Comparison of ENCODE assay signal across 10 mouse cellular contexts in genomic region chr15:8633375-8633774, GRCm38 (mm10).
DNase-seq lines count a peak whose midpoint lies in the region; ATAC-seq and TF ChIP-seq lines count a peak whose summit lies in the region.
"Had no signal": no experiment of that assay in that cellular context is flagged by ENCODE, and none has a peak within 500 bp of the region (broad histone marks: within the 10 kb centered on the region; RNA-seq: fewer than 3 reads in every experiment).

No protein-coding gene starts in this region.

- peak; percentile 68 to 79 for DNase-seq in adrenal gland, postnatal 36 days
- DNase-seq in frontal cortex, postnatal 10 days (ENCODE audit: low spot score in 2 of 2), result peak; percentile 25 to 39
- peak; percentile 60 for DNase-seq in left cerebral cortex, postnatal 4 days
- DNase-seq in right cerebral cortex, adult 2 months (ENCODE audit: low spot score in 2 of 2), result peak; percentile 65 to 66
- DNase-seq in ovary, postnatal 10 days (ENCODE audit: low spot score), result no peak

- no peak overlapping the region for H3K4me2 ChIP-seq in intestine, postnatal 0 days (replicated peaks; ENCODE audit: low read depth)
- H3K4me2 ChIP-seq in intestine, embryonic 15.5 days (replicated peaks), result no peak overlapping the region
- H3K4me2 ChIP-seq: limb, embryonic 13.5 days; stomach, embryonic 15.5 days had no signal

- H3K36me3 ChIP-seq in intestine, postnatal 0 days (ENCODE audit: control insufficient read depth, insufficient read depth), result no peaks in the 10 kb centered on the region
- H3K36me3 ChIP-seq in intestine, embryonic 15.5 days, result no peaks in the 10 kb centered on the region
- H3K36me3 ChIP-seq in E14TG2a.4 (ENCODE audit: insufficient read depth, low read length), result peaks cover 9% of the 10 kb centered on the region
- H3K36me3 ChIP-seq: stomach, embryonic 15.5 days had no signal

- intact Hi-C loops in left cerebral cortex, postnatal 4 days (cut with DNase I), result loop anchor here (5.0 kb wide), 1 partner anchor 79 kb away; the partner anchor contains the start of gene Slc1a3

- peaks cover 8% of the 10 kb centered on the region; the same call in 1 of the 2 replicates for H3K27me3 ChIP-seq in intestine, postnatal 0 days (replicated peaks; ENCODE audit: control insufficient read depth, insufficient read depth, low read length)
- no peaks in the 10 kb centered on the region for H3K27me3 ChIP-seq in intestine, embryonic 15.5 days (replicated peaks)
- peaks cover 13% of the 10 kb centered on the region for H3K27me3 ChIP-seq in E14TG2a.4 (ENCODE audit: insufficient read depth, low read length)
- H3K27me3 ChIP-seq: limb, embryonic 13.5 days; stomach, embryonic 15.5 days had no signal

- H3K27ac ChIP-seq in intestine, postnatal 0 days (ENCODE audit: low read depth, low read length), result no peak overlapping the region
- H3K27ac ChIP-seq in intestine, embryonic 15.5 days, result no peak overlapping the region
- H3K27ac ChIP-seq: limb, embryonic 13.5 days; stomach, embryonic 15.5 days had no signal

- no peaks in the 10 kb centered on the region for H3K4me1 ChIP-seq in intestine, postnatal 0 days (replicated peaks; ENCODE audit: control insufficient read depth, insufficient read depth, low read length)
- H3K4me1 ChIP-seq in intestine, embryonic 15.5 days (replicated peaks), result peaks cover 6% of the 10 kb centered on the region; the same call in 1 of the 2 replicates
- H3K4me1 ChIP-seq in E14TG2a.4 (replicated peaks; ENCODE audit: low read depth, low read length), result peaks cover 17% of the 10 kb centered on the region; the same call in 1 of the 2 replicates
- H3K4me1 ChIP-seq: stomach, embryonic 15.5 days had no signal

- WGBS in intestine, postnatal 0 days, result 65% methylated on average over 6 of the region's 6 CpGs
- WGBS in intestine, embryonic 15.5 days, result 65% methylated on average over 6 of the region's 6 CpGs

- H3K9me3 ChIP-seq in intestine, postnatal 0 days (ENCODE audit: control insufficient read depth), result no peaks in the 10 kb centered on the region
- H3K9me3 ChIP-seq in intestine, embryonic 15.5 days, result no peaks in the 10 kb centered on the region
- H3K9me3 ChIP-seq in E14TG2a.4 (ENCODE audit: low read length), result peaks cover 6% of the 10 kb centered on the region; the same call in 1 of the 2 replicates
- H3K9me3 ChIP-seq: limb, embryonic 13.5 days; stomach, embryonic 15.5 days had no signal

- H3K9ac ChIP-seq in intestine, postnatal 0 days (ENCODE audit: low read depth, low read length), result no peak overlapping the region
- H3K9ac ChIP-seq in intestine, embryonic 15.5 days, result no peak overlapping the region
- H3K9ac ChIP-seq: limb, embryonic 13.5 days; stomach, embryonic 15.5 days had no signal

- ATAC-seq in intestine, postnatal 0 days, result no peak
- no peak for ATAC-seq in intestine, embryonic 15.5 days

- peak; percentile 74 for TF ChIP-seq CTCF in intestine, postnatal 0 days (IDR thresholded peaks at IDR 0.05; ENCODE audit: low read depth)
- peak; percentile 90 for TF ChIP-seq CTCF in E14TG2a.4 (conservative IDR thresholded peaks at IDR 0.05; ENCODE audit: low read length)

- no peak overlapping the region for H3K4me3 ChIP-seq in intestine, postnatal 0 days (ENCODE audit: low read depth, low read length)
- no peak overlapping the region for H3K4me3 ChIP-seq in intestine, embryonic 15.5 days (replicated peaks)
- no peak overlapping the region for H3K4me3 ChIP-seq in E14TG2a.4 (replicated peaks; ENCODE audit: low read length)
- H3K4me3 ChIP-seq: limb, embryonic 13.5 days; stomach, embryonic 15.5 days had no signal
